Mouse (Mus musculus): ENCODE measurements around the gene Crocc2. TPM values are rescaled to one million over a fixed set of nuclear protein-coding genes. Genes with fewer than 3 reads are reported as not detected.

Gene Crocc2
- total RNA-seq, 4 experiments from 2014 or later: 0.27 to 0.72 (median 0.37) TPM

- DNase-seq (ENCODE audit: low spot score in 2 of 2): no peak
Observed at GRCm38 (mm10) chr1:93214612-93215011, 46.1 kb downstream of the Crocc2 start.

- DNase-seq (ENCODE audit: low spot score in 2 of 2): no peak
Observed at GRCm38 (mm10) chr1:93216839-93217497, 48.4 kb downstream of the Crocc2 start.

- no peak for DNase-seq (ENCODE audit: low spot score in 2 of 2)
Observed at GRCm38 (mm10) chr1:93217530-93217929, 49.0 kb downstream of the Crocc2 start.

- no peak for DNase-seq (ENCODE audit: low spot score in 2 of 2)
Observed at GRCm38 (mm10) chr1:93220776-93221175, 52.3 kb downstream of the Crocc2 start.

- DNase-seq (ENCODE audit: low spot score in 2 of 2): no peak
Observed at GRCm38 (mm10) chr1:93223972-93224371, 55.4 kb downstream of the Crocc2 start.

- no peak for DNase-seq (ENCODE audit: low spot score in 2 of 2)
Observed at GRCm38 (mm10) chr1:93225226-93225625, 56.7 kb downstream of the Crocc2 start.

GRCm38 (mm10) chr1:93225731-93226520 is 57.4 kb downstream of the Crocc2 start:
- DNase-seq (ENCODE audit: low spot score in 2 of 2): no peak

DNA sequence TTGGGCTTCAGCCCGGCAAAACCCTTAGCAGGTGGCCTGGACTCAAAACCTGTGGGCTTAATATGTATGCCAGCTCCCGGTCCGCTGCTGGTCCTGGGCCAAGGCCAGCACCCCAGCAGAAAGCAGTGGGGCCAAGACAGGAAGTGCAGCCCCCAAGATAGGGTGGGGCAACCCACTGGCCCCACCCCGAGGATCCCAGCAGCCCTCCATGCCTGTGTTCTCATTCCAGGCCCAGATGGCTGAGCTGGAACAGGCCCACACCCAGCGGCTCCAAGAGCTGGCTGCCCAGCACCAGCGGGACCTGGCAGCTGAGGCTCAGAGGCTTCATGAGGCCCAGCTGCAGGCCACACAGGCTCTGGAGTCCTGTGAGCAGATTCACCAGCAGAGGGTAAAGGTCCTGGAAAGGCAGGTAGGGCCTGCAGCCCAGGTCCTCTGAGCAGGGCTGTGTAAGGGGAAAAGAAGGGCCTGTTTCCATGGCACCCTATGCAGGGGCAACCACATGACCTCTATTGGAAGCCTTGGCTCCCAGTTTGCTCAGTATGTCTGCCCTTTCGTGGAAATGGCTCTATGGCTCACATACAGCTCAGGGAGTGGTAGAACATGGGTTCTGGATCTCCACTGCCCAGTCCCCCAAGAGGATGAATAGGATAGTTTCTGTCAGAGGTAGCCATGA is 58.9 kb downstream of the Crocc2 start:
- peak in 1 of 2 experiments; percentile 38 for DNase-seq (ENCODE audit: low spot score in 2 of 2)

GRCm38 (mm10) chr1:93227976-93228365 is 59.4 kb downstream of the Crocc2 start:
- DNase-seq (ENCODE audit: low spot score in 2 of 2): no peak

DNA sequence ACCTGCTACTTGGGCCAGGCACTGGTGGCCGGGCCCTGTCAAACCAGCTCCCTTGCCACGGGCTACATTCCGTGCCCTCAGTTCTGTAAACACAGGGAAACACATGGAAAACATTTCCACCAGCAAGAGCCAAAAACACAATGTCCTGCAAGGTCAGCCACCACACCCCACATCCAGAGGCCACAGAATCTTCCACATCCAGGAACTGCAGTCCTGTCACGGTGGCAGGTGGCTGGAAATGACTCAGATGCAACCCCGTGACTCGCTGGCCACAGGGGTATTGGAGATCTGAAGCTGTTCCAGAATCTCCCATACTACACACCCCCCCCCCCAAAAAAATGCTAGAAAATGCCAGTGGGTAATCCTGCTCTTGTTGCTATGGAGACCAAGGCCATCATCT is 60.7 kb downstream of the Crocc2 start:
- no peak for DNase-seq (ENCODE audit: low spot score in 2 of 2)

DNA sequence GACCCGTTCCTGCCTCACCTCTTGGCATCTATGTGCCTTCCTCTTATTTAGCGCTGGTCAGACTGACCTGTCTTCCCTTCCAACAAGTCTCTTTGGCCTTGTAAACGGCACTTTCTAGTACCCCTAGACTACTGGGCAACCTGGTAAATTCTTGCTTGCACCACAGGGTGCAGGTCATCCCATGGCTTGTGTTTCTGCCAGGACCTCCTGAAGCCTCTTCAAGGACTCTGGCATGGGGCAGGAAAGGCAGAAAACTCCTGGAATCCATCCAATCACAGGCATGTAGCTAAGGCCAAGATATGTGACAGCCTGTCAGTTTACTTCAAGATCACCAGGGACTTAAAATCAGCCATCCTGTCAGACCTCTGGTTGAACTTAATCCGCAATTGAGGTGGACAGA is 61.1 kb downstream of the Crocc2 start:
- DNase-seq (ENCODE audit: low spot score in 2 of 2): no peak

- DNase-seq (ENCODE audit: low spot score in 2 of 2): peak; percentile 62 to 74
Observed at GRCm38 (mm10) chr1:93235576-93236544, 67.3 kb downstream of the Crocc2 start, which contains the start of gene Sned1. Sned1 (plus strand) TSS chr1:93235841.

DNA sequence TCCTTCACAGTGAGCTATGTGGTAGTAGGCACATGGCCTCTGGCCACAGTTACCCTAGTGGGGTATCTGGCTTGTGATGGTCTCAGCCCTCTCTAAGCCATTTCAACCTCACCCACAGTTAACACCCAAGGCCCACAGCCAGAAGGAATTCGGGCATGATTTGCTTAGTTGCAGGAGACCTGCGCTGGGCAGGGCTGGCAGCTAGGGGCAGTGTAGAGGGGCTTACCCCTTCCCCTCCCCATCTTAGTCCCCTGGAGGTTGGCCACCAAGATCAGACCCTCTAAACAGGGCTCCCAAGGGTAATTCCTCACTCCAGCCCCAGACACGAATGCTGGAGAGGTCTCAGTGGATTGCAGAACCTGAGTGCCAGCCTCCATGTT is 68.0 kb downstream of the Crocc2 start:
- DNase-seq (ENCODE audit: low spot score in 2 of 2): no peak

- no peak for DNase-seq (ENCODE audit: low spot score in 2 of 2)
Observed at GRCm38 (mm10) chr1:93237676-93238075, 69.2 kb downstream of the Crocc2 start.

GRCm38 (mm10) chr1:93238201-93238600 is 69.7 kb downstream of the Crocc2 start:
- no peak for DNase-seq (ENCODE audit: low spot score in 2 of 2)

- no peak for DNase-seq (ENCODE audit: low spot score in 2 of 2)
Observed at GRCm38 (mm10) chr1:93245936-93246335, 77.4 kb downstream of the Crocc2 start.

DNA sequence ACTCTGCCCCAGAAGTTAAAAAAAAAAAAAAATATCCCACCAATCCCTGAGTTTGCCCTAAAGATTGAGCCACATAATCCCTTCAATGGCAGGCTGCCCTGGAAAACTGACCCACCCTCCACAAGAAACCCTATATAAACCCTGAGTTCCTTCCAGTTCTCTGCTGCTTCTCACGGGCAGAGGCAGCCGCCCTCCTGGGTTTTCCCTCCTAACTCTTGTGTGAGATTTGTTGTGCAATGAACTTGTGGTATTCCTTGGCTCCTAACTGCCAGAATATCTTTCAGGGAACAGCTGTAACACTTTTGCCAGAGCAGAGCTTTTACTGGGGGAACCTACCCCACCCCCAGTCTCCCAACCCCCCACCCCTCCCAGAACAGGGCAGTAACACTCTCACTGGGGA is 84.1 kb downstream of the Crocc2 start:
- DNase-seq (ENCODE audit: low spot score in 2 of 2): no peak

DNA sequence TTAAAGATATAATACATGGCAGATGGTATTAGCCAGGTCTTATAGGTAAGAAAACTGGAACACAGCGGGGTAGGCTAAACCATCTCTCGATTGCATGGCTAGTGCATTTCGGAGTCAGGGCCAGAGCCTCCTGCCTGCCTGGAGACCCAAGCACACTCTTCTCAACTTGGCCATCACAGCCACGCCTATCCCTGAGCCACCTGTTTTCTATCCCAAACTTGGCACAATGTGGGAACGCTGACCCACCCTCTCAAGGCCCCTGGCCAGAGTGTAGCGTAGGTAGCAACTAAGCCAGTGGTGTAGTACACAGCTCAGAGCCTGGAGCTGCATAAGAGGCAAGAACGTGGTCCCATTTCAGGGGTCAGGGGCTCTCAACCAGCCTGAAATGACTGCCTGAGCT is 87.2 kb downstream of the Crocc2 start:
- DNase-seq (ENCODE audit: low spot score in 2 of 2): no peak

GRCm38 (mm10) chr1:93257560-93257959 is 89.0 kb downstream of the Crocc2 start:
- no peak for DNase-seq (ENCODE audit: low spot score in 2 of 2)

GRCm38 (mm10) chr1:93267207-93267606 is 98.7 kb downstream of the Crocc2 start:
- DNase-seq (ENCODE audit: low spot score in 2 of 2): no peak

- DNase-seq (ENCODE audit: low spot score in 2 of 2): no peak
Observed at GRCm38 (mm10) chr1:93268246-93268645, 99.7 kb downstream of the Crocc2 start.

All from layer of hippocampus, adult 8-10 months (tissue).